Mouse (Mus musculus) midbrain, embryonic 10.5 days (tissue): ENCODE results near the gene St13. TPM values are rescaled to one million over a fixed set of nuclear protein-coding genes. Genes with fewer than 3 reads are reported as not detected.
"Not testable (repeated sequence)": the region's sequence is repeated elsewhere in the genome, so short reads cannot be mapped to it uniquely, and the experiment has no call there.

ENCODE experiments used
- DNase-seq: peaks from one replicate; pipeline ENCODE4 v3.0.0-alpha.2; 2017; ENCODE audit warnings: low spot score
- H3K27ac ChIP-seq: fragments of 300-500 bp; sonication (generic); replicated peaks from 2 replicates; pipeline ENCODE4 v1.5.1; 2016; ENCODE audit warnings: mild to moderate bottlenecking
- H3K27me3 ChIP-seq: fragments of 300-500 bp; sonication (generic); 2 replicates; pipeline ENCODE4 v1.6.1; 2016; ENCODE audit warnings: low read depth, mild to moderate bottlenecking; ENCODE audit not compliant: poor library complexity, severe bottlenecking
- H3K36me3 ChIP-seq: fragments of 300-500 bp; sonication (generic); 2 replicates; pipeline ENCODE4 v1.6.1; 2016; ENCODE audit warnings: mild to moderate bottlenecking, moderate library complexity
- H3K4me1 ChIP-seq: fragments of 300-500 bp; sonication (generic); 2 replicates; pipeline ENCODE4 v1.6.1; 2016
- H3K4me3 ChIP-seq: fragments of 300-500 bp; sonication (generic); 2 replicates; pipeline ENCODE4 v1.5.1; 2016; ENCODE audit warnings: mild to moderate bottlenecking, moderate library complexity
- H3K9me3 ChIP-seq: fragments of 300-500 bp; sonication (generic); replicated peaks from 2 replicates; pipeline ENCODE4 v1.6.1; 2016; ENCODE audit warnings: mild to moderate bottlenecking
- WGBS: fragments of 180-500 bp; shearing (Covaris S2); methylation state at CpG from one replicate; pipeline ENCODE4 v1.1.7; 2016; 5-methylcytosine and 5-hydroxymethylcytosine counted together
- polyA plus RNA-seq: library from polyadenylated mRNA; unstranded; fragments of >200 nt; fragmentation: Nextera tagmentation; extraction: Ambion mirVana; gene quantifications from 2 replicates; pipeline ENCODE4 v1.2.1, GENCODE M21; 2016

The St13 gene
- 205 and 220 TPM in 2 replicates for polyA plus RNA-seq

- no peaks in the 10 kb centered on the region for H3K9me3 ChIP-seq
- peak within 1 kb of the TSS; percentile 90 for H3K4me3 ChIP-seq
- peak within 1 kb of the TSS; percentile 96 for H3K27ac ChIP-seq
- peak; percentile 95 for DNase-seq
- peaks cover 26% of the 10 kb centered on the region for H3K4me1 ChIP-seq
- peaks cover 18% of the 10 kb centered on the region; the same call in 1 of the 2 replicates for H3K36me3 ChIP-seq
- no peaks in the 10 kb centered on the region for H3K27me3 ChIP-seq
- WGBS: under 1% methylated on average over 50 of the region's 50 CpGs
Measured at GRCm38 (mm10) chr15:81399638-81400315, at the start of gene St13, which contains the start of gene Xpnpep3. TSS of gene St13 (minus strand) at chr15:81400077. TSS of gene Xpnpep3 (plus strand) at chr15:81400138.

GRCm38 (mm10) chr15:81448463-81448862 is 48.6 kb upstream of the St13 start:
- H3K9me3 ChIP-seq: no peaks in the 10 kb centered on the region
- DNase-seq: peak; percentile 43
- peaks cover 59% of the 10 kb centered on the region for H3K36me3 ChIP-seq
- H3K4me3 ChIP-seq: no peak overlapping the region
- 48% methylated on average over 3 of the region's 3 CpGs for WGBS
- no peaks in the 10 kb centered on the region for H3K4me1 ChIP-seq
- 0 out of 2 replicates have a peak overlapping the region, but pooled peaks have one; percentile 1 for H3K27ac ChIP-seq
- no peaks in the 10 kb centered on the region for H3K27me3 ChIP-seq

- Histone ChIP-seq H3K27me3 (no peaks in the 10 kb centered on the region), H3K27ac (no peak overlapping the region), H3K36me3 (peaks cover 43% of the 10 kb centered on the region), H3K4me3 (no peak overlapping the region), H3K9me3 (no peaks in the 10 kb centered on the region), H3K4me1 (no peaks in the 10 kb centered on the region)
- no peak for DNase-seq
Measured at GRCm38 (mm10) chr15:81439236-81439635, 39.4 kb upstream of the St13 start.

- Histone ChIP-seq H3K27ac (no peak overlapping the region), H3K9me3 (no peaks in the 10 kb centered on the region), H3K36me3 (peaks cover 37% of the 10 kb centered on the region), H3K27me3 (no peaks in the 10 kb centered on the region), H3K4me1 (no peaks in the 10 kb centered on the region), H3K4me3 (no peak overlapping the region)
- 85% methylated on average over 1 of the region's 1 CpGs for WGBS
- no peak for DNase-seq
Measured at GRCm38 (mm10) chr15:81438345-81438744, 38.5 kb upstream of the St13 start.

- no peak overlapping the region for H3K27ac ChIP-seq
- H3K4me1 ChIP-seq: no peaks in the 10 kb centered on the region
- peaks cover 53% of the 10 kb centered on the region for H3K36me3 ChIP-seq
- 84% methylated on average over 1 of the region's 1 CpGs for WGBS
- H3K9me3 ChIP-seq: no peaks in the 10 kb centered on the region
- H3K4me3 ChIP-seq: no peak overlapping the region
- H3K27me3 ChIP-seq: no peaks in the 10 kb centered on the region
- DNase-seq: no peak
Measured at GRCm38 (mm10) chr15:81431195-81431594, 31.3 kb upstream of the St13 start.

GRCm38 (mm10) chr15:81427947-81428346 is 28.1 kb upstream of the St13 start:
- 87% methylated on average over 2 of the region's 2 CpGs for WGBS
- Histone ChIP-seq H3K27ac (no peak overlapping the region), H3K4me1 (no peaks in the 10 kb centered on the region), H3K27me3 (no peaks in the 10 kb centered on the region), H3K9me3 (no peaks in the 10 kb centered on the region), H3K4me3 (no peak overlapping the region), H3K36me3 (peaks cover 50% of the 10 kb centered on the region)
- no peak for DNase-seq

GRCm38 (mm10) chr15:81425311-81425710 is 25.4 kb upstream of the St13 start:
- no peak overlapping the region for H3K27ac ChIP-seq
- no peaks in the 10 kb centered on the region for H3K9me3 ChIP-seq
- H3K4me3 ChIP-seq: no peak overlapping the region
- peaks cover 24% of the 10 kb centered on the region for H3K36me3 ChIP-seq
- 90% methylated on average over 3 of the region's 3 CpGs for WGBS
- peaks cover 8% of the 10 kb centered on the region; the same call in 1 of the 2 replicates for H3K4me1 ChIP-seq
- DNase-seq: no peak
- no peaks in the 10 kb centered on the region for H3K27me3 ChIP-seq

DNA sequence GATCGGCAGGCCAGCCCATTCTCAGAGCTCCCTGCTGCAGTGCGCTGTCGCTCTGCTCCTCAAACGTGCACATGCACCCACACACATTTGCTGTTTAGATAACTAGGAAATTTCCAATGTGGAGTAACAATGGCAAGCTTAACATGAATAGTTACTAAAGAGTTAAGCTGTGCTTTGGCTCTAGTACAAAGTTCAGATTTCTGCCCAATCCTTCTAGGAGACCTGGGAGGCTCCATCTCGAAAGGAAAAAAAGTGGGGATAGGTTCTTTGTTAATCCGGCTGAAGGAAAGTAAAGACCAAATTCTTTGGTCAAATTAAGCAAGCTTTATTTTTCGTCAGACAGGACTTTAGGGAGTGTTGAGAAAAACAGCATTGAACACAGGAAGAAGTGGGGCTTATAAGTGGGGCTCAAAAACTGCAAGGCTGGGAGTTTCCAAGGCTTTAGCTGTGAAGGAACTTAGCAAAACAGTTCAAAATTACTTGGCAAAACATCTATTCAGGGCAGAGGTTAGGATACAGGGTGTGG is 22.3 kb upstream of the St13 start:
- Histone ChIP-seq H3K9me3 (no peaks in the 10 kb centered on the region), H3K4me3 (no peak overlapping the region), H3K27me3 (no peaks in the 10 kb centered on the region), H3K4me1 (peaks cover 9% of the 10 kb centered on the region), H3K27ac (no peak overlapping the region), H3K36me3 (peaks cover 15% of the 10 kb centered on the region)
- WGBS: 82% methylated on average over 7 of the region's 7 CpGs
- DNase-seq: no peak

DNA sequence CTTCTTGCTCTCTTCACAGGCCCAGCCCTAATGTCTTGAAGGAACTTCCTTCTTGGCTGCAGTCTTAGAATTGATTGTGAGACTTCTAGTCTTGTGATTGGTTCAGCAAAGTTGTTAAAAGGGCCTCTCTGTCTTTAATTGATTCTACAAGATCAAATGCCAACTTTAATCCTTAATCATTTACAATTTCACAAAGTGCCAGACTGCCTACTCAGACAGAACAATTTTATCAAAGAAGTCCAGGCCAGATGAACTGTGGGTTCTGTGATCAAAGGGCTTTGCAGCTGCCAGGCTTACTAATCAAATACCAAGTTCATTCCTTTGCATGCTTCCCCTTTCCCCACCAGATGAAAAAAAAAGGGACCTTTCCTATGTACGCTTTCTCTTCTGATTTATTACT is 21.6 kb upstream of the St13 start:
- Histone ChIP-seq H3K9me3 (no peaks in the 10 kb centered on the region), H3K4me1 (peaks cover 16% of the 10 kb centered on the region), H3K36me3 (peaks cover 13% of the 10 kb centered on the region), H3K27me3 (no peaks in the 10 kb centered on the region), H3K4me3 (no peak overlapping the region), H3K27ac (no peak overlapping the region)
- WGBS: 80% methylated on average over 1 of the region's 1 CpGs
- no peak for DNase-seq

- H3K27ac ChIP-seq: no peak overlapping the region
- no peaks in the 10 kb centered on the region for H3K27me3 ChIP-seq
- WGBS: 82% methylated on average over 4 of the region's 4 CpGs
- peaks cover 17% of the 10 kb centered on the region for H3K36me3 ChIP-seq
- peaks cover 18% of the 10 kb centered on the region for H3K4me1 ChIP-seq
- H3K9me3 ChIP-seq: no peaks in the 10 kb centered on the region
- no peak overlapping the region for H3K4me3 ChIP-seq
- DNase-seq: no peak
Measured at GRCm38 (mm10) chr15:81418065-81418464, 18.2 kb upstream of the St13 start.

DNA sequence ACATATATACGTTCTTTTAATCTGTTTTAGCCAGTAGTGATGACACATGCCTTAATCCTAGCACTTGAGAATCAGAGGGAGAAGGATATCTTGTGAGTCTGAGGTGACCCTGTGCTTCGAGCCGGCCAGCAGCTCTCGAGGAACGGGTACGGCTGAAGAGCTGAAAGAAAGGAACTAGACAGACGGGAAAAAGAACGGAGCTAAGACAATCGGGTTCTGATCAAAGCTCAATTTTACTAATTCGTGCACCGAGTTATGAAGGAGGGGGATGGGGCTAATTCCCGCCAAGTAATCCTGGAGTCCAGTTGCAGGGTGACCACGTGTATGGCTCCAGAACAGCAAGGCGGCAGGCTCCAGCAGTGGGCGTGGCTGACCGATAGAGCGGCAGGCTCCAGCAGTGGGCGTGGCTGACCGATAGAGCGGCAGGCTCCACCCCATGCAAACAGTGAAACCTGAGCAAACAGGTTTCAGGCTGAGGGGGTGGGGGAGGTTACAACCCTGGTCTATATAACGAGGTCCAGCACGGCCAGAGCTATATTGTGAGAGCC is 17.0 kb upstream of the St13 start:
- Histone ChIP-seq H3K27ac (0 out of 2 replicates have a peak overlapping the region, but pooled peaks have one; percentile 57), H3K4me3 (peak overlapping the region; percentile 39), H3K36me3 (peaks cover 16% of the 10 kb centered on the region), H3K4me1 (peaks cover 18% of the 10 kb centered on the region)
- peak; percentile 67 for DNase-seq
- H3K27me3 ChIP-seq, H3K9me3 ChIP-seq: not testable (repeated sequence)
- WGBS: 11% methylated on average over 22 of the region's 22 CpGs

- WGBS: 94% methylated on average over 1 of the region's 1 CpGs
- Histone ChIP-seq H3K4me1 (no peaks in the 10 kb centered on the region), H3K27me3 (no peaks in the 10 kb centered on the region), H3K4me3 (no peak within 1 kb of the TSS), H3K36me3 (0 out of 2 replicates have a peak, but pooled peaks cover 5% of the 10 kb centered on the region), H3K27ac (no peak within 1 kb of the TSS), H3K9me3 (no peaks in the 10 kb centered on the region)
- DNase-seq: no peak
Measured at GRCm38 (mm10) chr15:81408199-81408598, 8.3 kb upstream of the St13 start, which contains the start of gene Dnajb7. TSS of gene Dnajb7 (minus strand) at chr15:81408299.

GRCm38 (mm10) chr15:81405008-81405407 is 5.1 kb upstream of the St13 start:
- Histone ChIP-seq H3K9me3 (no peaks in the 10 kb centered on the region), H3K27me3 (no peaks in the 10 kb centered on the region), H3K4me1 (peaks cover 11% of the 10 kb centered on the region), H3K4me3 (no peak overlapping the region), H3K36me3 (0 out of 2 replicates have a peak, but pooled peaks cover 4% of the 10 kb centered on the region), H3K27ac (no peak overlapping the region)
- 84% methylated on average over 3 of the region's 3 CpGs for WGBS
- DNase-seq: no peak
